Mouse (Mus musculus) ES-E14 (cell line): ENCODE measurements at regions not wholly inside any gene's neighbourhood (a gene's known extent, or its start where the extent isn't known, plus 50 kb on each side); places are given as distances from the start of the nearest gene placed in this dataset.

Experiments used
- CHD2 ChIP-seq: IDR thresholded peaks from 2 replicates; pipeline ENCODE4 v1.6.1; 2014; ENCODE audit warnings: mild to moderate bottlenecking, low read depth, low read length, inconsistent platforms
- HCFC1 ChIP-seq: IDR thresholded peaks from 2 replicates; pipeline ENCODE4 v1.6.1; 2012; ENCODE audit warnings: low read length, inconsistent platforms, borderline replicate concordance; ENCODE audit not compliant: insufficient read depth
- MAFK ChIP-seq: IDR thresholded peaks from 2 replicates; pipeline ENCODE4 v1.6.1; 2014; ENCODE audit warnings: mild to moderate bottlenecking, low read depth, low read length, inconsistent platforms; ENCODE audit not compliant: insufficient read depth
- ZC3H11A ChIP-seq: IDR thresholded peaks from 2 replicates; pipeline ENCODE4 v1.6.1; 2012; ENCODE audit warnings: low read depth, mild to moderate bottlenecking, inconsistent platforms, low read length, borderline replicate concordance

- TF ChIP-seq ZC3H11A (no peak), CHD2 (no peak), HCFC1 (no peak), MAFK (no peak)
Observed at GRCm38 (mm10) chr5:29112531-29112930, 83.3 kb upstream of the Rnf32 start.
